Mouse (Mus musculus) frontal cortex, postnatal 25 days (tissue): Measurements from ENCODE around the gene Jph2.
"Not testable (repeated sequence)": the region's sequence is repeated elsewhere in the genome, so short reads cannot be mapped to it uniquely, and the experiment has no call there.

Experiments
- DNase-seq, 2 experiments: peaks; one replicate each; pipeline ENCODE4 v3.0.0; 2022; ENCODE audit warnings: low spot score in 2 of 2

The Jph2 gene

DNA sequence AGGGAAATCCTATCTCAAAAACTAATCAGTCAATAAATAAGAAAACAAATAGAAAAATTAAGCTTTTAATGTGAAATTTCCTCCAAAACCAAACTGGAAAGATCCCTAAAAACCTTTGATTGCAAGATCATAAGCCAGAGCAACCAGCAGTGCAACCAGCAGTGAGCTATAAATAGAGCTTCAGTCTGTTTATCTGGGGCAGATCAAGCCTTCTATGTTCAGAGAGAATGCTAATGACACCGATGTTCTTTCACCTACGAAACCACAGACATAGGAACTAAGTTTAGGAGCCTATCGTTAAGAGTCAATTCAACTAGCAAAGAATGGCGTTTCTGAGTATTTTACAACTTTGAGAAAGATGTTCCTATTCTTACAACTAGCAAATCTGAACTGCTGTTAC is 14.0 kb upstream of the Jph2 start:
- DNase-seq = no peak

- not testable (repeated sequence) for DNase-seq
Observed at GRCm38 (mm10) chr2:163411344-163411743, 13.6 kb upstream of the Jph2 start.

- DNase-seq = no peak
Observed at GRCm38 (mm10) chr2:163410211-163410610, 12.4 kb upstream of the Jph2 start.

GRCm38 (mm10) chr2:163404037-163404815 is 6.4 kb upstream of the Jph2 start:
- no peak for DNase-seq

DNA sequence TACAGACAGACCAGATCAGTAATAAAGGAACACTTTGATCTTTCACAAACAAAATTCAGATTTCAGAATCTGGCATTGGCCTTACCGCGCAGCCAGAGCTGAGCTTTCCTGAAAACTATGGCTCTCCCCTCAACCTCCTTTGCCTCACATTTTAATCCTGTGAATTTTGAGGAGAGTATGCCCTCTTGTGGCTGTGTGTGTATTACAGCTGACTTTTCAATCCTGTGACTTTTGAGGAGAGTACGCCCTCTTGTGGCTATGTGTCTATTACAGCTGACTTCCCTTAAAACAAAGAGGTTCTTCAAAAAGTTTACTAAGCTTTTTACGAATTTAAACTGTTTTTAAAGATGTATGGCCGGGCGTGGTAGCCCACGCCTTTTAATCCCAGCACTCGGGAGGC is 3.4 kb upstream of the Jph2 start:
- DNase-seq = peak; percentile 74 to 81

GRCm38 (mm10) chr2:163399222-163399621 is 1.4 kb upstream of the Jph2 start:
- DNase-seq = no peak

- no peak for DNase-seq
Observed at GRCm38 (mm10) chr2:163398770-163399169, 977 bp upstream of the Jph2 start.

GRCm38 (mm10) chr2:163397071-163397470 is 722 bp downstream of the Jph2 start:
- DNase-seq = no peak

DNA sequence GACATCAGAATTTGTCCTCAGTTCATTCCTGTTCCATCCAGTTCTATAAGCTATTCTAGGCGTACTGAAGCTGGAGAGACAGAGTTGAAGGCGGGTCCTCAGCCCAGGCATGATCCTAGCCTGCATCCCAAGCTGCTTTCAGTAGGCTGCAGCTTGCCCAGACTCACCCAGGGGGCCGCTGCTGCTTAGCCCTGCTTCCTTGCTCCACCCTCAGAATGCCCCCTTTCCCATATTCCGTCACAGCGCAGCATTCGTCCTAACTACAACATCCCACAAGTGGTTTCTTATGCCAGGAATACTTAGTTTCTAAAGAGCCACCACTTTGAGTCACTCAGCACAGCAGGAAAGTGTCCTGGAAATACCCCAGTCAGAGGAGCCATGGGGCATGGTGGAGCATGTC is 2.8 kb downstream of the Jph2 start:
- no peak for DNase-seq

- DNase-seq = no peak
Observed at GRCm38 (mm10) chr2:163393976-163394375, 3.8 kb downstream of the Jph2 start.

DNA sequence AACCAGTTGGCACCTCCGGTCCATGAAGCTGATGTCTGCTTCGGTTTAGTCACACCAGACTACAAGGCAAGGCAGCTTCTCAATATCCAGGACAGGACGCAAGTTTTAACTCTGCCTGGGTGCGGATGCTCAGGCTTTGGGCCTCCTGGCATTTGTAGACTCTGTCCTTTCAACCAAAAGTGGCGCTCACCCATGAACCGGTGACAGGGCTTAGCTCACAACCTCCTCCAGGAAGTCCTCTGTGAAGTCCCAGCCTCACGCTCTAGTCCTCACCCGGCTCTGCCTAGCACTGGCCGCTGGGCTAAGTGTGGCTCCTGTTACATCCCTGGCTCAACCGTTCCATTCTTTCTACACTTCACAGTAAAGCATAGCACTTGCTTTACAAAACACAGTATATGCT is 4.6 kb downstream of the Jph2 start:
- no peak for DNase-seq

DNA sequence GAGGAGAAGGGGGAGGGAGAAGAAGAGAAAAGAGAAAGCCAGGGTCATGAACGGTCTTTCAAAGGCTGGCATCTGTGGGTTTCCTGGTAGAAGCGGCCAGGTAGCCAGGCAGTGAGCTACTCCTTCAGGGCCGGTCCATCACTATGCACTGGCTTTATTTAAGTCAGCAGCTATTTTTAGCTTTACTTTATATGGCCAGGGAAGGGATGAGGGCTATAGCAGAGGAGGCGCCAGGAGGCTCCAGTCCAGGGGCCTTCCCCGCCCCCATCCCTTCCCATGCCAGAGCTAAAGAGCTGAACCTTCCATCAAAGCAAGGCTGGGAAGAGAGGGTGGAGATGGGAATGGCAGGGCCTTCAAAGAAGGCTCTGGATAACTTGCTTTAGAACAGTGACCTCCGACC is 5.4 kb downstream of the Jph2 start:
- DNase-seq = no peak

DNA sequence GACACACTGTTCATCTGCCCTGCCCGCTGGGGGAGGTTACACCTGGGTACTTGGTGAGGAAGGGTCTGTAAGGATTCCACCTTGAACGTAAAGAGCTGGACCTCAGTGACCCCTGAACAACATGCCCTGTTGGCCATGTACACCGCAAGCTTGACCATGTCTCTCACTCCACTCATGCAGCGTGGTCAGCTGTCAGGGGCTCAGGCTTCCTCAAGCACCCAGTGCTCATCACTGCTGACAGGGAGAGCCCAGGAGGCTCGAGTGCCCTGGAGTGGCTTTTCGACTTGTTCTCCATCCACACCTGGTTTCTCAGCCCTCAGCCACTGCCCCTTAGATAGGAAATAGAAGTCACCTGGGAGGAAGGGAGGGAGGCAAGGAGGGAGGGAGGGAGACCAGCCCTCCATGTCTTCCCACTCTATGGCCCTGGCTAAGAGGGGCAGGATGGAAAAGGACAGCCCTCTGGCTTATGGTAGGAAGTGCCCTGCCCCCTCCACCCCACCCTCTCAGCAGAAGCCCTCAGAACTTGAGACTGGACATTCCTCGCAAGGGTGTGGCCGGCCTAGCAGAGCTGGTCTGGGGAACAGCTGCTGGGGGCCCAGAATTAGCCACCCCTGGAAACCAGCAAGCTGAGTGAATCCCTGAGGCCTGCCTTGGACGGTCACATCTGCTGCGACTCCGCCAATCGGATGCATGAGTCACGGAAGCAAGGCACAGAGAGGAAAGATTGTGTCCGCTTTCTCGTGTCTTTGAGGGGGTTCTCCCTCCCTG is 11.2 kb downstream of the Jph2 start:
- DNase-seq = no peak

DNA sequence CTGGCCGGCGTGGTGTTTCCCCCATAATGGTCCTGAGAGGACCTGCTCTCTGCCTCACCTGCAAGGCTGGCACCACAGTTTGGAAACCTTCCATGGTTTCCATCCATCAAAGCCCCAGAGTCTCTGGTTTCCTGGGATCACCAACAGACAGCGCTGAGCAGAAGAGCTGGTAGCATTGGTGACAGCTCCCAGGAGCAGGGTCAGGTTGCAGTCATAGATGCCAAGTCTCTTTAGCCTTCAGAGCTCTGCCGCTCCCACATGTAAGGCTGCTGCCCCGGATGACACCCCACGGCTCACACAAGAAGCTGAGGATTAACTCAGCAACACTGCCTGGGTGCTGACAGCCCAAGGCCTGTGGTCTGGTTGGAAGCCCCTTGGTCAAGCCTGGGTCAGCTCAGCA is 12.7 kb downstream of the Jph2 start:
- DNase-seq = no peak

DNA sequence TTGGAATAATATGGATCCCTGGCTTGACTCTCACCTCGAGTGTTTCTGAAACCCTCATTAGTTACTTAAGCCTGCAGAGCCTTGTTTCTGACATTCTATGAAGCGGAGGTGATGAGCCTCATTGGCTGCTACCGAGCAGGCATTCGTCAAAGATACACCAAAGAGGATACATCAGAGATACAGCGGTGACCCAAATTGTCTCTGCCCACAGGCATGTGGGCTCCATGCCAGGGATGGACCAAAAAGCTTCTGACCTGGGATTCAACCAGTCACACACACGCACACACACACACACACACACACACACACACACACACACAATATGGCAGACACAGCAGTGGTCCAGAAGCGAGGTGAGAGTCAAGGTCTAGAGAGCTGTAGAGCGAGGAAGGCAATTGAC is 16.5 kb downstream of the Jph2 start:
- no peak for DNase-seq

GRCm38 (mm10) chr2:163379366-163379765 is 18.4 kb downstream of the Jph2 start:
- no peak for DNase-seq

GRCm38 (mm10) chr2:163376082-163376481 is 21.7 kb downstream of the Jph2 start:
- DNase-seq = no peak

- DNase-seq = no peak
Observed at GRCm38 (mm10) chr2:163375468-163375867, 22.3 kb downstream of the Jph2 start.

GRCm38 (mm10) chr2:163372627-163373026 is 25.2 kb downstream of the Jph2 start:
- no peak for DNase-seq

DNA sequence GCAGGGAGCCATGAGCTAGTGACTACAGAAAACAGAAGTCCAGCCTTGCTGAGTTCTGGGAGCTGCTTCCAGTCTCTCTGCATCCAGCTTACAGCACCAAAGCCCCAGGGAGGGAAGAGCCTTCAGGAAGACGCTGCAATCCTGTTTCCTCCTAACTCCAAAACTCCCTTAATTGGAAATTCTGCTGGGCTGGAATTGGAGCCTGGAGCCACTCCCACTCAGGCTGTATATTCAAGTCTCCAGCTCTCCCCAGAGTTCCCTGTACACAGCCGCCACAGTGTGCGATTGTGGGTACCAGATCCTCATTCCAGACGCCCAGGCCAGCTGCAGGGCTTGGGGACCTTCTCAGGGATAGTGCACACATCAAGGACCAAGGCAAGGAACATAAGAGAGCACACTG is 27.6 kb downstream of the Jph2 start:
- no peak for DNase-seq

GRCm38 (mm10) chr2:163364785-163365541 is 32.8 kb downstream of the Jph2 start:
- DNase-seq = no peak
